Mouse (Mus musculus) layer of hippocampus, adult 18-20 months (tissue): ENCODE measurements around the gene Ap2s1. TPM values are rescaled to one million over a fixed set of nuclear protein-coding genes. Genes with fewer than 3 reads are reported as not detected.
A peak's percentile ranks its signal among the peaks of the same experiment; 100 is the strongest.
"Not testable (repeated sequence)": the region's sequence is repeated elsewhere in the genome, so short reads cannot be mapped to it uniquely, and the experiment has no call there.

Experiments
- DNase-seq, 2 experiments: peaks; one replicate each; pipeline ENCODE4 v3.0.0; 2022; ENCODE audit warnings: low spot score in 2 of 2
- long read RNA-seq: library from polyadenylated mRNA; stranded (forward); transcript quantifications from one replicate; pipeline ENCODE4 v2.0.0, GENCODE M21; 2021
- total RNA-seq, 2 experiments: library from RNA; stranded (reverse); gene quantifications; 2 replicates each; pipeline ENCODE4 v1.2.3; 2021

Gene Ap2s1
- 100 to 1,000 TPM; 257 to 266 TPM for total RNA-seq
- long read RNA-seq, transcript Ap2s1-201 (5 exons, 836 nt) = major isoform, 91 of 95 reads
- long read RNA-seq, partial matches to known transcripts = 0 of 95 reads
- long read RNA-seq, other reads (novel, unspliced or antisense) = 4 of 95 reads

GRCm38 (mm10) chr7:16738073-16738696, at the start of gene Ap2s1:
Ap2s1 (plus strand) TSS chr7:16738410.
- DNase-seq = peak; percentile 98 to 100

DNA sequence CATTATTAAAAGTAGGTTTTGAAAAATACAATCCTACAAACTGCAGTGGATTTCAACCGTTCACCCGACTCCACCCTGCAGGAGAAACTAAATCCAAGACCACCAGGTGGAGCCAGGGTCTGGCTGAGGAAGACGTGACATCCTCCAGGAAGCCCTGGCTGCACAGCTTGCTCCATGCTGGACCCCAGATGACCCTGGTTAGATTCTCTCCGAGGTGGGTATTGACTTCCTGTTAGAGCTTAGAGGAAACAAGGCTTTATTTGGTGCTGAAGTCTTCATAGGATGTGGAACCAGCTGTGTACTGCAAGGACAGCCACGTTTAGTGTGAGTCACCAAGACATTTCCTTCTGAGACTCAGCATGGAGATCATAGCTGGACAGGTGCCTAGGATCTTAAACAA, 49.0 kb upstream of the Ap2s1 start:
- DNase-seq = no peak

DNA sequence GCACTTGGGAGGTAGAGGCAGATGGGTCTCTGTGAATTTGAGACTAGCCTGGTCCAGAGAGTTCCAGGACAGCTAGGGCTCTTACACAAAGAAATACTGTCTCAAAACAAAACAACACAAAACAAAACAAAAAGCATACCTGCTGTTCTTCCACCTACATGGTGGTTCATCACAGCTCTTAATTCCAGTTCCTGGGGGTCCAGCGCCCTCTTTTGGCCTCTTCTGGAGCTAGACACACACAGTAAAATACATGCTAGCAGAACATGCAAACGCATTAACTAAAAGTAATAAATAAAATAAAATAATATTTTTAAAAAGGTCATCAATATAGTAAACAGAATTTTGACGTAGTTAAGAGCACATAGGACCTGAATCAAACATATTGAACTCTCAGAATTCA, 43.2 kb upstream of the Ap2s1 start:
- peak in 1 of 2 experiments; percentile 45 for DNase-seq

- no peak for DNase-seq
These were observed 39.2 kb upstream of the Ap2s1 start for GRCm38 (mm10) chr7:16699042-16699441.

DNA sequence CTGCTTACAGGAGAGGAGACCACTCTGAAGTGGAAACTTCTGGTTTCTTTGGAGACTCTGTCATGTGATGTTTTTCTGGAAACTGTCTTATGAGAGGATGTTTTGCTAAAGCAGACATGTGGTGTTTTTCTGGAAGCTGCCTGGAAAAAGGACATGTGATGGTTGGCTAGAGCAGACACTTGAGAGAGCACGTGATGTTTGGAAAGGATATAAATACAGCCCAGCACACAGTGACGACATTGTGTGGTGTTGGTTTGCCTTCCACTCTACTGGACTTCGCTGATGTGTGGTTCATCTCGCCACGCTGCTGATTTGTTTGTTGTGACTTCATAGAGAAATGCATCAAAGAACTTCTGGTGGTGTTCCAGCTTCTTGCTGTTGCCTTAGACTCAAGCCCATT, 37.6 kb upstream of the Ap2s1 start:
- no peak for DNase-seq

GRCm38 (mm10) chr7:16706385-16706784, 31.8 kb upstream of the Ap2s1 start:
- DNase-seq = peak; percentile 30 to 49

- no peak for DNase-seq
These were observed 30.0 kb upstream of the Ap2s1 start for GRCm38 (mm10) chr7:16708244-16708643.

GRCm38 (mm10) chr7:16710604-16711003, 27.6 kb upstream of the Ap2s1 start:
- no peak for DNase-seq

- DNase-seq = no peak
These were observed 25.4 kb upstream of the Ap2s1 start for GRCm38 (mm10) chr7:16712633-16713415.

GRCm38 (mm10) chr7:16716456-16717152, 21.6 kb upstream of the Ap2s1 start:
- DNase-seq = not testable (repeated sequence)

GRCm38 (mm10) chr7:16721629-16722028, 16.6 kb upstream of the Ap2s1 start, which contains the start of gene Ceacam9:
Ceacam9 (plus strand) TSS chr7:16721929.
- DNase-seq = no peak

GRCm38 (mm10) chr7:16722490-16722889, 15.7 kb upstream of the Ap2s1 start:
- not testable (repeated sequence) for DNase-seq

- peak in 1 of 2 experiments; percentile 71 for DNase-seq
These were observed 9.4 kb upstream of the Ap2s1 start for GRCm38 (mm10) chr7:16728596-16729348.

DNA sequence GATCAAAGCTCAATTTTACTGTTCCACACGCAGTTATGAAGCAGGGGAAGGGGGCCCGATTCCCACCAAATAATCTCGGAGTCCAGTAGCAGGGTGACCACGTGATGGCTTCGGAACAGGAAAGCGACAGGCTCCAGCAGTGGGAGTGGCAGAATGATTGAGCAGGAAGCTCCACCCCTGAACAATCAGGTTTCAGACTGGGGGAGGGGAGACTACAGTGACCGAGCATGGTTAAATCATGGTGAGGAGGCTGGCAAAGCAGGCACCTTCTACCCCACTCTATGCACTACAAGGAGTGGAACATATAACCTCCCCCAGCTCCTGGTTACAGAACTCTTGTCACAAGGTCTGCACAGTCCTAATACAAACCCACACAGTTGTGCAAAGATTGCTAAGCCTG, 8.6 kb upstream of the Ap2s1 start:
- not testable (repeated sequence) for DNase-seq

DNA sequence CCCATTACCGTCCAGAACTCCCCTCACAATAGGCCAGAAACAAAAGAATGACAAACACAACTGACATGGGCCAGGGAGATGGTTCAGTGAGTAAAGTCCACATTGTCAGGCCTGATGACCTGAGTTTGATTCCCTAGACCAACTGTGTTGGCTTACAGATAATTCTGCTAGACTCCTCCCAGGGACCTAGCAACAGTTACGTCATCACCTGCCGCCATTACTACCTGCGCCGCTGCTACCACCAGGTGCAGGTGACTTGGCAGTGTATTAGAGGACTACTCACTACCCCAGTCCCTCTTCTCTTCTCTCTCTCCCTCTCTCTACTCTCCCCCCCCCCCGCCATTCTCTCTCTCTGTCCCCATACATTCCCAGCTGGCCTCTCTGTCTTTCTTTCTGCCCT, 7.4 kb upstream of the Ap2s1 start:
- DNase-seq = no peak

GRCm38 (mm10) chr7:16731893-16732422, 6.3 kb upstream of the Ap2s1 start:
- no peak for DNase-seq

DNA sequence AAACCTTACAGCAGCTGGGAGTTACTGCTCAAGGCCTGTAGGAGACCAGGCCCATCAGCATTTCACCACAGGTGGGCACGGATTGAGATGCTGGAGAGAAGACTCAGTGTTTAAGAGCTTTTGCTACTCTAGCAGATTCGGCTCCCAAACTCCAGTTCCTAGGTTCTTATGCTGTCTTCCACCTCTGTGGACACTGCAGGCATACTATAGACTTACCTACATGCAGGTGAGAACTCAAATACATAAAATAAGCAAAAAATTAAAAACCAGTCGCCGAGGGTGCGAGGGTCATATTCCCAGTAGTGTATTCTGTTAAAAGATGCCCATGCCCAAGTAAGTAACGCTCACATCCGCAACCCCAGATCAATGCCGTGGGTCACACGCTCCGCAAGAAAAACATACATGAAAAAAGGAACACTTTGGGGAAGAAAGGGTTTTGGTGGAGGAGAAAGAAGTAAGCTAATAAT, 571 bp upstream of the Ap2s1 start:
- peak in 1 of 2 experiments; percentile 28 for DNase-seq

- no peak for DNase-seq
These were observed 920 bp downstream of the Ap2s1 start for GRCm38 (mm10) chr7:16739056-16739604.

DNA sequence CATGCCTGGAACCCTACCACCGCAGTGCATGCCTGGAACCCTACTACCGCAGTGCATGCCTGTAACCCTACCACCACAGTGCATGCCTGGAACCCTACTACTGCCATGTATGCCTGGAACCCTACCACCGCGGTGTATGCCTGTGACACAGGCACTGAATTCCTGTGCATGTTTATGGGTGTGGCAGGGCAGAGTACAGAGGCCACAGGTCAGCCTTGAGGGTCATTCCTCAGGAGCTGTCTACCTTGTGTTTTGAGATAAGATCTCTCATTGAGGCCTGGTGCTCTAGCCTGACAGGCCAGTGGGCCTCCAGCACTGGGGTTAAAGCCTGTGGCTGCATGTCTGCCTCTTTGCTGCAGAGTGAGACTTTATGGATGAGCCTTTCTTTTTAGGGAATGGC, 7.2 kb downstream of the Ap2s1 start:
- DNase-seq = no peak

DNA sequence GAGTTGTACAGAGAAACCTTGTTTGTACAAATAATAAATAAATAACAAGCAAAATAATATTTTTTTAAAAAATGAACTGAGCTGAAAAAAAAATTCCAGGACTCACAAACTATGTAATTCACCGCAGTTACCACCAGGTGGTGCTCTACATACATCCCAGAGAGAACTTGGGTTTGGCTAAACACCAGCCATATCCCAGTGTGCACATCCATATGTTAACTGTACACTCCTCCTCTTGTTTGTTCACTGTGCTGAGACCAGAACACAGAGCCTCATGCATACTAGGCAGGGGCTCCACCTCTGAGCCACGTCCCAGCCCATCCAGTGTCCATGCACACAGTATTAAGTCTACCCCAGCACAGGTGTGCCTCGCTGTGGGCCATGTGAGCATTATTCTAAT, 7.9 kb downstream of the Ap2s1 start:
- peak in 1 of 2 experiments; percentile 67 for DNase-seq
